Mouse (Mus musculus): Measurements from ENCODE around the gene Ccin. TPM values are rescaled to one million over a fixed set of nuclear protein-coding genes. Genes with fewer than 3 reads are reported as not detected.
A peak's percentile ranks its signal among the peaks of the same experiment; 100 is the strongest.

Gene Ccin
- total and polyA plus RNA-seq, 3 experiments, result 0.04 TPM; not detected in 2

DNA sequence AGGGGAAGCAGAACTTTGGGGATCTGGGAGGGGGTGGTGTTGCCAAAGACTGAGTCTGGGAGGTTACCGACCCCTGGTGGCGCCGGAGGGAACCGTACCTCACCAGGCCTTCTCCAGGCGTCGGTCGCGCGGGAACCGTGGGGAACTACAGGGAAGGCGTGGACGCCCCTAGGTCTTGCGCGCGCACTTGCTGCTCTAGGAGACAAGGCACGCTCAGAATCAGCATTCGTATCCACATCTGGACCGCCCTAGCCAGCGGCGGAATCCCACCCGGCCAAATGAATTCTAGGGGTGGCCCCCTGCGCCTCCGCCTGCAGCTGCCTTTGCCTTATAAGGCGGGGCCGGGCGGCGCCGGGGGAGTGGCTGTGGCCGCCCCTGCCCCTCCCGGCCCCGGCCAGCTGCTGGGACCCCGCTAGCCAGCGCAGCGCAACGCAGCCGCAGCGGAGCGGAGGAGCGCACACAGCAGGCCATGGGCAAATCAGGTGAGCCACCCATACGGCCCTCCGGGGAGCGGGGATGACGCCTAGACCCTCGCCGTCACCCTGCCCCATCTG lies 25.9 kb upstream of the Ccin start, which contains the start of gene Glipr2 (continued):
- no peak for TF ChIP-seq RCOR1 (IDR thresholded peaks at IDR 0.05; ENCODE audit: low read depth, low read length)
- TF ChIP-seq CHD1 (IDR thresholded peaks at IDR 0.05; ENCODE audit: low read depth, low read length), result no peak
- TF ChIP-seq ZNF384 (IDR thresholded peaks at IDR 0.05; ENCODE audit: low read depth, low read length), result no peak
- no peak for TF ChIP-seq ELF1 (IDR thresholded peaks at IDR 0.05; ENCODE audit: low read depth, low read length)
- TF ChIP-seq E2F4 (IDR thresholded peaks at IDR 0.05; ENCODE audit: borderline replicate concordance, low read depth, low read length), result 0 out of 2 replicates have a peak, but pooled peaks have one; percentile 31
- TF ChIP-seq GABPA (IDR thresholded peaks at IDR 0.05; ENCODE audit: low read depth, low read length), result no peak
- TF ChIP-seq NRF1 (IDR thresholded peaks at IDR 0.05; ENCODE audit: insufficient read depth, low read depth, low read length, poor library complexity, severe bottlenecking), result peak; percentile 48
- peak; percentile 58 for TF ChIP-seq RAD21 (IDR thresholded peaks at IDR 0.05; ENCODE audit: low read depth, low read length)
- no peak for TF ChIP-seq POLR2AphosphoS5 (IDR thresholded peaks at IDR 0.05; ENCODE audit: borderline replicate concordance, low read depth, low read length)

DNA sequence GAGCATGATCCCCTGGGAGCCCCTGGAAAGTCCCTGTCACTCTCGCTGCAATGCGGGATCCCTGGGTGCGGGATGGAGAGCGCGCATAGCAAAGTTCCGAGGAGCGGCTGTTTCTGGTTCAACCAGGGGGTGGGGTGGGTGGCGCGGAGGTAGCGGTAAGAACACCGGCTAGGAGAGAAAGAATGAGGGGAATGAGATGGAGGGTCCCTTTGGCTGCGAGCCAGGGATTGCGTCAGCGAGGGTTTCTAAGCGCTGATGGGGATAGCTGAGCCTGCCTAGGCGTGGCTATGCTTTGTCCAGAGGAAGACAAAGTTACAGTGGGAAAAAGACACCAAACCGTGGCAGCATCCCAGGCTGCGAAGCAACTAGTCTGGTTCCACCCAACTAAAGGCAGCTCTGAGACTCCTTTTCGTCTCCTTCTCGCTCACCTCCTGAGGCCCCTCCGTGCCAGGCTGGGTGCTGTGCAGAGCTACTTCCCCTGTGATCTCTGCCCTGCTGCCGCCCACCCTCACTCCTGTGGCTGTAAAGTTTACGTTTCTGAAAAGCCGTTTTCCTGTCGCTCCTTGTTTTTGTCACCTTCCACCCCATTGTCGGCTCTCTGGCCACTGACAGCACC lies 25.3 kb upstream of the Ccin start:
- H3K9me3 ChIP-seq (replicated peaks; ENCODE audit: insufficient read depth, low read length), result no peaks in the 10 kb centered on the region
- H3K79me2 ChIP-seq (ENCODE audit: control insufficient read depth, insufficient read depth, low read length, poor library complexity), result peaks cover 1% of the 10 kb centered on the region
- no peaks in the 10 kb centered on the region for H3K27me3 ChIP-seq (ENCODE audit: control insufficient read depth in 1 of 2, insufficient read depth in 2 of 2, low read length in 2 of 2)
- peak; percentile 68 for DNase-seq (ENCODE audit: low read depth, low spot score)
- H3K4me3 ChIP-seq (ENCODE audit: control insufficient read depth in 1 of 2, insufficient read depth in 1 of 2, low read depth in 2 of 2, low read length in 2 of 2), result peak overlapping the region; percentile 65 to 89
- peaks cover 21 to 29% of the 10 kb centered on the region in 2 experiments for H3K4me1 ChIP-seq (ENCODE audit: control insufficient read depth in 1 of 2, insufficient read depth in 2 of 2, low read length in 2 of 2)
- H3K27ac ChIP-seq (ENCODE audit: control insufficient read depth, low read depth, low read length), result peak overlapping the region; percentile 60
- H3K9ac ChIP-seq (ENCODE audit: control insufficient read depth, low read depth, low read length, poor library complexity, severe bottlenecking), result peak overlapping the region; percentile 69
- TF ChIP-seq MAFK (IDR thresholded peaks at IDR 0.05; ENCODE audit: borderline replicate concordance, low read depth, low read length), result no peak
- no peak for TF ChIP-seq NRF1 (IDR thresholded peaks at IDR 0.05; ENCODE audit: insufficient read depth, low read depth, low read length, poor library complexity, severe bottlenecking)
- 0 out of 2 replicates have a peak, but pooled peaks have one; percentile 8 for TF ChIP-seq RCOR1 (IDR thresholded peaks at IDR 0.05; ENCODE audit: low read depth, low read length)
- no peak for TF ChIP-seq EP300 (IDR thresholded peaks at IDR 0.05; ENCODE audit: low read depth in 1 of 2, low read length in 2 of 2)
- TF ChIP-seq CHD1 (IDR thresholded peaks at IDR 0.05; ENCODE audit: low read depth, low read length), result 0 out of 2 replicates have a peak, but pooled peaks have one; percentile 8
- TF ChIP-seq POLR2AphosphoS2 (IDR thresholded peaks at IDR 0.05; ENCODE audit: low read length), result no peak
- peaks cover 0 to 27% of the 10 kb centered on the region in 2 experiments; a peak in 2 of 4 replicates for H3K36me3 ChIP-seq (ENCODE audit: control insufficient read depth in 1 of 2, insufficient read depth in 2 of 2, low read length in 2 of 2)

DNA sequence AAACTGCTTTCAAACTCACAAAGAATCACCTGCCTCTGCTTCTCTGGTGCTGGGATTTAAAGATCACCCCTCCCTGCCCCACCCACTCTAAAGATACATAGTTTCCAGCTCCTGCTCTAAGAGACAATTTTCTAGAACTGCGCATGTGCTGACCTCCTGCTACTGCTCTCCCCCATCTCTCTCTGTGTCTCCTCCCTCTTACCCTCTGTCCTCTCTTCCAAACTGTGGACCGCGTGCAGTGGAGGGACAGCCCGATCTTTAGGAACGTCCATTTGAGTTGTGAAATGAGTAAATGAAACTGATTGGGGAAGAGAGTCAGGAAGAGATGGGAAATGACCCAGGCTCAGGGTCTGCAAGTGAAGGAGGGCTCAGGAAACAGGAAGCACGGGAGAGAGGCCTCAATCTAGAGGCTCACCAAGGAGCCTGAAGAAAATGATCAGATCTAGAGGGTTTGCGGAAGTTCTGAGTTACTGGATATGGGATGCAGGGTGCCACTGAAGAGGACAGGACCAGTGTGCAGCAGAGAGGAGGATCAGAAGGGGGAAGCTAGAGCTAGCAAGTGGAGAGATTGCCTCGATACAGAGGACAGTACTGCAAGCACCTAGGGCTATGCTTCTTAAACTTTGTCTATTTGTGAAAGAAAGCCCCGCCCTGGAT lies 23.6 kb upstream of the Ccin start:
- no peaks in the 10 kb centered on the region for H3K9me3 ChIP-seq (replicated peaks; ENCODE audit: insufficient read depth, low read length)
- H3K4me1 ChIP-seq (ENCODE audit: control insufficient read depth in 1 of 2, insufficient read depth in 2 of 2, low read length in 2 of 2), result peaks cover 25 to 41% of the 10 kb centered on the region in 2 experiments
- H3K9ac ChIP-seq (ENCODE audit: control insufficient read depth, low read depth, low read length, poor library complexity, severe bottlenecking), result peak overlapping the region; percentile 69
- H3K36me3 ChIP-seq (ENCODE audit: control insufficient read depth in 1 of 2, insufficient read depth in 2 of 2, low read length in 2 of 2), result peaks cover 0 to 38% of the 10 kb centered on the region in 2 experiments; a peak in 2 of 4 replicates
- H3K79me2 ChIP-seq (ENCODE audit: control insufficient read depth, insufficient read depth, low read length, poor library complexity), result peaks cover 3% of the 10 kb centered on the region
- H3K4me3 ChIP-seq (ENCODE audit: control insufficient read depth in 1 of 2, insufficient read depth in 1 of 2, low read depth in 2 of 2, low read length in 2 of 2), result peak overlapping the region; percentile 46 to 89
- H3K27ac ChIP-seq (ENCODE audit: control insufficient read depth, low read depth, low read length), result peak overlapping the region; percentile 97
- peak; percentile 94 for DNase-seq (ENCODE audit: low read depth, low spot score)
- no peaks in the 10 kb centered on the region for H3K27me3 ChIP-seq (ENCODE audit: control insufficient read depth in 1 of 2, insufficient read depth in 2 of 2, low read length in 2 of 2)
- TF ChIP-seq NELFE (IDR thresholded peaks at IDR 0.05; ENCODE audit: low read depth, low read length) (peak; percentile 71), MXI1 (IDR thresholded peaks at IDR 0.05; ENCODE audit: low read depth, low read length) (0 out of 2 replicates have a peak, but pooled peaks have one; percentile 38), SMC3 (IDR thresholded peaks at IDR 0.05; ENCODE audit: low read depth, low read length) (no peak), MAX (IDR thresholded peaks at IDR 0.05; ENCODE audit: low read length) (peak; percentile 68), ETS1 (IDR thresholded peaks at IDR 0.05; ENCODE audit: low read depth, low read length) (peak; percentile 48; the same call in 1 of the 2 replicates), TCF12 (IDR thresholded peaks at IDR 0.05; ENCODE audit: low read depth, low read length) (no peak; the same call in none of the 2 replicates), ZKSCAN1 (IDR thresholded peaks at IDR 0.05; ENCODE audit: low read depth, low read length) (no peak), ZMIZ1 (IDR thresholded peaks at IDR 0.05; ENCODE audit: low read depth, low read length) (0 out of 2 replicates have a peak, but pooled peaks have one; percentile 62), SIN3A (IDR thresholded peaks at IDR 0.05; ENCODE audit: low read length) (peak; percentile 65), MAZ (IDR thresholded peaks at IDR 0.05; ENCODE audit: low read depth, low read length) (no peak), MYB (IDR thresholded peaks at IDR 0.05; ENCODE audit: low read depth, low read length) (no peak), NRF1 (IDR thresholded peaks at IDR 0.05; ENCODE audit: insufficient read depth, low read depth, low read length, poor library complexity, severe bottlenecking) (peak; percentile 62), HCFC1 (IDR thresholded peaks at IDR 0.05; ENCODE audit: low read depth, low read length) (peak; percentile 66), MYC (IDR thresholded peaks at IDR 0.05; ENCODE audit: low read depth, low read length) (peak; percentile 52; the same call in 1 of the 2 replicates), EP300 (IDR thresholded peaks at IDR 0.05; ENCODE audit: low read depth in 1 of 2, low read length in 2 of 2) (peak in 1 of 2 experiments; percentile 70; a peak in 2 of 4 replicates), CHD1 (IDR thresholded peaks at IDR 0.05; ENCODE audit: low read depth, low read length) (0 out of 2 replicates have a peak, but pooled peaks have one; percentile 34)
